Mouse (Mus musculus) lung, adult 10 weeks (tissue): ENCODE measurements around the gene Esp22. TPM values are rescaled to one million over a fixed set of nuclear protein-coding genes. Genes with fewer than 3 reads are reported as not detected.

Source experiments
- polyA plus RNA-seq: library from polyadenylated mRNA; stranded (reverse); fragments of 350-450 nt; fragmentation: Illumina TruSeq; extraction: RNeasy Lipid Tissue Mini Kit (QIAGEN cat#74804); gene quantifications from one replicate; pipeline ENCODE4 v1.2.3, GENCODE M21; 2014; ENCODE audit warnings: low read depth, low replicate concordance; ENCODE audit not compliant: insufficient read depth

Esp22 gene
- polyA plus RNA-seq, result not detected

GRCm38 (mm10) chr17:39095034-39095433 lies at the start of gene Esp22:
TSS of gene Esp22 (plus strand) at chr17:39095334.

DNA sequence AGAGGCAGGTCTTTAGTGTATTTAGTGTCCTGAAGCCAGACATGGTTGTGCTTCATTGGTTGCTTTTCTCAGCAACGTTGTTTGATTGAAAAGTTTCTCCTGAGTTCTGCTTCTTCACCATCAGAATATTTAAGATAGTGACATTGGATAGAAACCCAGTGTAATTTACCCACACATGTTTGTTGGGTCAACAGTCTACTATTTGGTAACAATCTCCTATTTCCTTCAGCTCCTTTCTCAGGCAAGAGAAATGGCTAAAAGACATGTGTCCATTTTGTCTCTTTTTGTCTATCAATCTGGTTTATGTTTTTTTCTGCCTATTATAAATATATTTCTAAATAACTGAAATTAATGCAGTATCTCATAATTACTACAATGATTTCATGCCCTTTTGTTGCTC lies 18.2 kb upstream of the Esp22 start, which contains the start of gene Esp23:
Gene Esp23 (minus strand): TSS at position 101 of the 400 bp plus-strand sequence.

Other genes starting within 250 kb of the Esp22 start
- not detected for gene Esp24, start 58.6 kb upstream of the Esp22 start, polyA plus RNA-seq
- gene Gm21903, start 52.0 kb upstream of the Esp22 start, polyA plus RNA-seq, result not detected
- not detected for gene Esp23, start 18.3 kb upstream of the Esp22 start, polyA plus RNA-seq